Mouse (Mus musculus): ENCODE results near the gene Rasal3.

Gene Rasal3

GRCm38 (mm10) chr17:32388370-32389100 lies 14.8 kb downstream of the Rasal3 start:
- peak; percentile 33 for DNase-seq

GRCm38 (mm10) chr17:32387986-32388369 lies 15.4 kb downstream of the Rasal3 start:
- no peak for DNase-seq

- peak; percentile 54 for DNase-seq
Measured at GRCm38 (mm10) chr17:32386659-32387432, 16.5 kb downstream of the Rasal3 start.

GRCm38 (mm10) chr17:32383661-32384060 lies 19.7 kb downstream of the Rasal3 start:
- DNase-seq: no peak

GRCm38 (mm10) chr17:32382576-32382975 lies 20.8 kb downstream of the Rasal3 start:
- no peak for DNase-seq

GRCm38 (mm10) chr17:32378786-32379185 lies 24.6 kb downstream of the Rasal3 start:
- DNase-seq: no peak

GRCm38 (mm10) chr17:32377137-32377536 lies 26.2 kb downstream of the Rasal3 start:
- DNase-seq: no peak

- DNase-seq: no peak
Measured at GRCm38 (mm10) chr17:32376475-32376874, 26.9 kb downstream of the Rasal3 start.

DNA sequence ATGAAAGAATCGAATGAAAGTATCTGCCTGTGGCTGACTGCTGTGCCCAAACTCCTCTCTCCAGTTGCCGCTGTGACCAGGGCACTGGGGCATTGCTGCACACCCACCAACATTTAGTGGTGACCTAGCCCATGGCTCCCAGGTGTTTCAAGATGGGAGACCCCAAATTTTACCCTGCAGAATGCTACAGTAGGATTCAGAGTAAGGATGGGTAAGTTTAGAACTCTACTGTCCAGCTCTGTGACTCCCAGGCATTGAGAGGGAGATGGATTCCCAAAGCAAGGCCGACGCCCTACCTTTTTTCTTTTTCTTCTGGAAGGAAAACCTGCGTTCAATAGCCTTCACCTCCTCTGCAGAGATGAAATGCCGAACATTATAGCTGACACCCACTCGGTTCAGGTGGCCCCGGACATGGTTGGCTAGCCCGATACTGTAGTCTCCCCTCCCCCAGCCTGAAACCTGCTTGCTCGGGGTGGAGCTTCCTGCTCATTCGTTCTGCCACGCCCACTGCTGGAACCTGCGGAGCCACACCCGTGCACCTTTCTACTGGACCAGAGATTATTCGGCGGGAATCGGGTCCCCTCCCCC lies 34.3 kb downstream of the Rasal3 start:
- no peak for DNase-seq

GRCm38 (mm10) chr17:32367706-32368105 lies 35.7 kb downstream of the Rasal3 start:
- no peak for DNase-seq

GRCm38 (mm10) chr17:32365296-32365695 lies 38.1 kb downstream of the Rasal3 start:
- no peak for DNase-seq

GRCm38 (mm10) chr17:32364850-32365249 lies 38.5 kb downstream of the Rasal3 start:
- no peak for DNase-seq

DNA sequence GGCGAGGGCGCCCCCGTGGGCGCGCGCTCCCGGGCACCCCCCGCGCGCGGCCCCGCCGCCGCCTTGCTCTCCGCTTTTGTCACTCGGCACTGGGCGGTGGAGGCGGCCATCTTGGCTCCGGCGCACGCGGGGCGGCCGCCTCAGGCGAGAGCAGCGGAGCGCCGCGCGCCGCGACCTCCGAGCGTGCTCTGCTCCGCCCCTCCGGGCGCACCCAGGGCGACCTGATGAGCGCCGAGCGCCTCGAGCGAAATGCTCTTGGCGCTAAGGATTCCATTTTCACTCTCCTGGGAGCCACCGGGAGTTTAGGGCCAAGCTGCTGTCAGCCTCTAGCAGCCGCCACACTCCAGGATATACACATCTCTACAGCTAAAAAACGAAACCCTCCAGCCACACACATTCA lies 39.1 kb downstream of the Rasal3 start:
- DNase-seq: peak; percentile 94

DNA sequence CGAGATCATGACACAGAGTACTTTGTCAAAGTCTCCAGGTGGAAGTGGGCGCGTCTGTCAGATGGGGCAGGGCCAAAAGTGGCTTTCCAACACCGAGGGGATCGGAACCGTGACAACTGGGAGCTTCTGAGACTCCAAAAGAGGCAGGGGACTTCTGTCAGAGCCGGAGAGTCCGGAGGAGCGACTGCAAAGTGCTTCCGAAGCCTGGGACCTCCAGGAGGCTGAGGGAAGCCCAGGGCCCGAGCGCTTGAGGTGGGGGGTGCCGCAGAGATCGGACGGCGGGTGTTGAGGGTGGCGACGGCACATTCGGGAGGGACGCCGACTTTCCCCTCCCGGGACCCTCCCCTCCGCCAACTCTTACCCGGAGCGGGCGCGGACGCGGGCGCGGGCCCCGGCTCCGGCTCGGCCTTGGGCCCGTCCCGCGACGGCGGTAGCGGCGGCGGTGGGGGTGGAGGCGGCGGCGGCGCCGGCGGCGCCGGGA lies 39.5 kb downstream of the Rasal3 start:
- DNase-seq: no peak

DNA sequence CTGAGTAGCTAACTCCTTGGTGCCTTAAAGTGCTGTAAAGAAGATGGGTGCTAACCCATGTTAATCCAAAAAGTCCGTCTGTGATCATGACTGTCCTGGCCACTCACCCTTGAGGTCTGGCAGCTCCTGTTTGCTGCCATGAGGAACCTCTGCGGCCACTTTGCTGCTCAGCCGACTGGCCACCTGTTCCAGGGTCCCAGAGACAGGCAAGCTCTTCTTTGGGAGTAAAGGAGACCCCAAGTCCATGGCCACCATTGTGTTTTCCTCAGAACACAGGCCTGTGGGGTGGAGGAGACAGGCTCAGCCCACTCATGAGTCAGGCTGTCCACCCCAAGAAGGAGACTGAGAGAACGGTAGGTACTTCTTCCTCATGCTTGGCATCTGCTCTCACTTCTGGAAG lies 40.7 kb downstream of the Rasal3 start:
- DNase-seq: no peak

- DNase-seq: no peak
Measured at GRCm38 (mm10) chr17:32359928-32360327, 43.5 kb downstream of the Rasal3 start.

DNA sequence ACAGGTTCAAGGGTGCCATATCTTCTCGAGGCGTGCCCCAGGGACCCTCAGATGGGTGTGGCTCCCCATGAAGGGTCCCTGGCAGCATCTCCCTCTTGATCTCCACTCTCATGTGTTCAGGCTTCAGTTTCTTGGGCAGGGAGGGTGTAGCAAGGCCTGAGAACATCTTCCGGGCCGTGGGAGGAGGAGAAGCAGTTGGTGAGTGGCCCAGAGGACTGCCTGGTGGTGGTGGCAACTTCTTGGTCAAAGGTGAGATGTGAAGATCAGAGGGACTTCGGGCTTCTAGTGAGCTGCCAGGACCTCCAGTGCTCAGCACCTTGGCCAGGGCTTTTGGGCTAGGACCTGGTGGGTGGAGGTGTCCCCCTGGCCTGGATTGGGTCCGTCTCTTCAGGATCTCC lies 44.4 kb downstream of the Rasal3 start:
- DNase-seq: no peak

GRCm38 (mm10) chr17:32358192-32358942 lies 45.0 kb downstream of the Rasal3 start:
- DNase-seq: no peak

DNA sequence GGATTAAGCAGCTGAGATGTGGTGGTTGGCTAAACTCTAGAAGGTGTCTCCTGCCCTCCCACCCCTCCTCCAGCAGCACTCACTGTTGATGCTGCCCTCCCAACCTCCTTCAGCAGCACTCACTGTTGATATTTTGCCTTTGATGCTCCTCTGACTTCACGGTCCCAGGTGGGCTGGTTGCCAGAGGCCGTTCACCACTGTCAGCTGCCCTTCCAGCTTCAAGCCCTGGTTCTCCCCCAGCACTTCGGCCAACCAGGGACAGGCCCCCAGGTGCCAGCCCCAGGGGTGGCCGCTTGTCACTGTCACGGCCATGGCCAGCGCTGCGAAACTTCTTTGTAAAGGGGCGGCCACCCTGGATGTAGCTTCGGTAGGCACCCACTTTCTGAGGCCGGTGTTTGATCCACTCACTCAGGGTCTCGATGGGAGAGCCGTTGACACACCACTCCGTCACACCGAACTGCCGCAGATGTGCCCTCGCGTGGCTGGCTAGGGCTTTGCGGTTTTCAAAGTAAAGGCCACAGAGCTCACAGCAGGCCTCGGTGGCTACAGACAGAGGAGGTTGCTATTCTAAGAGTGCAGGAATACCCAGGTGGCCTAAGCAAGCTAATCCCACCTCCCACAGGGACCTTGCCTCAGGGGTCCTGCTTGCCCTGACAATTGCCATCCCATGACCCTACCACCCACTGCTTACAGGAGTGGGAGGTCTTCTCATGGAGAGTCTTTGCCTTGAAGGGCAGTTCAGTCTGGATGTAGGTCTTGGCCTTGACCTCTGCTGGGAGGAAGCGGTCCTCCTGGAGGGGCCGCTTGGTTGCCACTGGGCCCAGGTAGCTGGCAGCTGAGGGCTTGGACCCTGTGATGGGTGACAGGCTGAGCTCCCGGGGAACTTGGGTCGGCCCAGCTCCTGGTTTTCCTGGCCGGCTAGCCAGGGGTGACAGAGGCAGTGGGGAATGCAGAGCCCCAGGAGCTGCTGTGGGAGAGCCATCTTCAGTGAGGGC lies 46.3 kb downstream of the Rasal3 start:
- DNase-seq: no peak

DNA sequence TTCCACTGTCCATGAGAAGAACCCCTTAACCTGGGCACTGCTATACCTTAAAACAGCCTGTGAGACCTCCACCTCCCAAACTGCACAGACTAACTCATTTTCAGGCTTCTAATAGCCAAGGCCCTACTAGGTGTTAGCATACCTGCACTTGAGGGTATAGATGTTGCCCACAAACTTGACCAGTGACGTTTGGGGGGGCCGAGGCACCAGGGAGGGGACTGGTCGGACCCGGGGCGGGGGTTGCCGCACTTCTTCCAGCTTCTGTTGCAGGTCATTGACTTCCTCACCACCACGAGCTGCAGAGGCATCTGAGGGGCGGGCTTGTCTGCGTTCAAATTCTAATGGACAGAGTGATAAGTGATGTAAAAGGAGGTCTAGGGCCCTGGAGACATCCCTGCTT lies 47.1 kb downstream of the Rasal3 start:
- no peak for DNase-seq

GRCm38 (mm10) chr17:32355031-32355430 lies 48.4 kb downstream of the Rasal3 start:
- DNase-seq: no peak

DNA sequence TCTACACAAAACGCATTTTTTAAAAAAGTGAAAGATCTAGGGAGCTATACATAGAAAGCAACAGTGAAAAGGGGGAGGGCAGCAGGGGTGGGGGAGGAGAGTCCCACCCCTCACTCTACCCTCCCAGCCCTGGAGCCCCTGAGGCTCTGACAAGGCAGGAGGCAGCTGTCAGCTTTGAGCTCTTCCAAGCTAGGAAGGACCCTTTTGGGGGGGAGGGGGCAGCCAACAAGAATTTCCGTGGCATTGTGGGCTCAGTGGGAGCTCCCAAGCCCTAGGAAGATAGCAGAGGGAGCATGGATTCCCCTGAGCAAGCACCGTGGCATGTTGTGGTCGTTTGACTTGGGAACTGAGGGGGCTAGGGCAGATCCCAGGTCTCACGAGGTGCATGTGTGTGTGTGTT lies 49.2 kb downstream of the Rasal3 start:
- DNase-seq: peak; percentile 13
